Mouse (Mus musculus): Measurements from ENCODE around the gene Ube2d3.
A peak's percentile ranks its signal among the peaks of the same experiment; 100 is the strongest.
"Not testable (repeated sequence)": the region's sequence is repeated elsewhere in the genome, so short reads cannot be mapped to it uniquely, and the experiment has no call there.

The Ube2d3 gene

GRCm38 (mm10) chr3:135497956-135498355 lies 60.0 kb downstream of the Ube2d3 start:
- not testable (repeated sequence) for DNase-seq

- DNase-seq, result no peak
These were observed 60.9 kb downstream of the Ube2d3 start for GRCm38 (mm10) chr3:135498891-135499290.

GRCm38 (mm10) chr3:135503160-135503559 lies 65.2 kb downstream of the Ube2d3 start:
- no peak for DNase-seq

- DNase-seq, result peak; percentile 84
These were observed 67.5 kb downstream of the Ube2d3 start for GRCm38 (mm10) chr3:135505369-135505909.

- DNase-seq, result no peak
These were observed 68.0 kb downstream of the Ube2d3 start for GRCm38 (mm10) chr3:135505916-135506482.

GRCm38 (mm10) chr3:135507506-135507905 lies 69.6 kb downstream of the Ube2d3 start:
- no peak for DNase-seq

- no peak for DNase-seq
These were observed 70.2 kb downstream of the Ube2d3 start for GRCm38 (mm10) chr3:135508191-135508590.

- DNase-seq, result no peak
These were observed 72.4 kb downstream of the Ube2d3 start for GRCm38 (mm10) chr3:135510372-135510771.

GRCm38 (mm10) chr3:135511683-135512082 lies 73.7 kb downstream of the Ube2d3 start:
- DNase-seq, result no peak

GRCm38 (mm10) chr3:135513270-135513669 lies 75.3 kb downstream of the Ube2d3 start:
- no peak for DNase-seq

GRCm38 (mm10) chr3:135513800-135514425 lies 76.0 kb downstream of the Ube2d3 start:
- DNase-seq, result no peak

- no peak for DNase-seq
These were observed 77.3 kb downstream of the Ube2d3 start for GRCm38 (mm10) chr3:135515246-135515645.

GRCm38 (mm10) chr3:135516891-135517290 lies 78.9 kb downstream of the Ube2d3 start:
- peak; percentile 51 for DNase-seq

All from lung, postnatal 14 days (tissue).